In the genomic region with DNA sequence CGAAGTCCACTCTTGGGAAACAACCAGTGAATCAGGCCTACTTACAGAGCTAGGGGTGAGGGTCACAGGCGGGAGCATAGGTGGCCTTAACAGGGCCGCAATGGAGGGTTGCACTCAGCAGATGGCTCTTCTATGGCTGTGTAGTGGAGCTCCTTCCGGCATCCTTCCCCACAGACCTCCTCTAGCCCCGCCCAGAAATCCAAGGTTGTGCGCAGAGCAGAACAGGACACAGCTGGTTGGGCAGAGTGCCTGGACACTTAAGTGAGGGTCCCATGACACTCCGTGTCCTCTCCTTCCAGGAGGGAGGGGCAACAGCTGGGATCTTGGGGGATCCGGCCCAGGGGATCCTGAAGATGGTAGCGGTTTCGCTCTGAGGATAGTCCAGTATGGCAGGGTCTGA, we compare ENCODE assay signal across 12 mouse cellular contexts. TPM values are rescaled to one million over a fixed set of nuclear protein-coding genes. Genes with fewer than 3 reads are reported as not detected.
DNase-seq lines count a peak whose midpoint lies in the region; ATAC-seq lines count a peak whose summit lies in the region.
"Had no signal": no experiment of that assay in that cellular context is flagged by ENCODE, and none has a peak within 500 bp of the region (broad histone marks: within the 10 kb centered on the region; RNA-seq: fewer than 3 reads in every experiment).

A gene (minus strand): TSS at position 164 of the 400 bp plus-strand sequence.

- H3K27ac ChIP-seq in forebrain, embryonic 14.5 days (ENCODE audit: low read depth, low read length), result no peak within 1 kb of the TSS
- H3K27ac ChIP-seq in forebrain, embryonic 11.5 days (ENCODE audit: low read depth, low read length), result no peak within 1 kb of the TSS
- H3K27ac ChIP-seq in midbrain, embryonic 13.5 days, result no peak within 1 kb of the TSS
- no peak within 1 kb of the TSS for H3K27ac ChIP-seq in midbrain, embryonic 10.5 days (replicated peaks)
- H3K27ac ChIP-seq: embryonic facial prominence, embryonic 12.5 days had no signal

- no peak within 1 kb of the TSS for H3K4me2 ChIP-seq in forebrain, embryonic 14.5 days (ENCODE audit: low read length)
- H3K4me2 ChIP-seq in forebrain, embryonic 11.5 days (ENCODE audit: low read depth, low read length, severe bottlenecking), result no peak within 1 kb of the TSS
- H3K4me2 ChIP-seq in midbrain, embryonic 13.5 days (replicated peaks), result no peak within 1 kb of the TSS
- H3K4me2 ChIP-seq: embryonic facial prominence, embryonic 12.5 days; heart, embryonic 11.5 days had no signal

- ATAC-seq in forebrain, embryonic 14.5 days, result no peak
- no peak for ATAC-seq in forebrain, embryonic 11.5 days (replicated peaks; ENCODE audit: low FRiP score)
- ATAC-seq in midbrain, embryonic 13.5 days, result no peak

- no peaks in the 10 kb centered on the region for H3K27me3 ChIP-seq in forebrain, embryonic 14.5 days (replicated peaks; ENCODE audit: control insufficient read depth, insufficient read depth, low read length)
- H3K27me3 ChIP-seq in forebrain, embryonic 11.5 days (ENCODE audit: control insufficient read depth, insufficient read depth, low read length), result no peaks in the 10 kb centered on the region
- no peaks in the 10 kb centered on the region for H3K27me3 ChIP-seq in midbrain, embryonic 13.5 days
- H3K27me3 ChIP-seq in midbrain, embryonic 10.5 days (ENCODE audit: low read depth, poor library complexity, severe bottlenecking), result no peaks in the 10 kb centered on the region
- H3K27me3 ChIP-seq: embryonic facial prominence, embryonic 12.5 days had no signal

- no peaks in the 10 kb centered on the region for H3K9me3 ChIP-seq in forebrain, embryonic 14.5 days (replicated peaks; ENCODE audit: control insufficient read depth, low read length)
- no peaks in the 10 kb centered on the region; the same call in 1 of the 2 replicates for H3K9me3 ChIP-seq in forebrain, embryonic 11.5 days (ENCODE audit: control insufficient read depth, low read length)
- no peaks in the 10 kb centered on the region for H3K9me3 ChIP-seq in midbrain, embryonic 13.5 days
- no peaks in the 10 kb centered on the region; the same call in 1 of the 2 replicates for H3K9me3 ChIP-seq in midbrain, embryonic 10.5 days (replicated peaks)
- H3K9me3 ChIP-seq: embryonic facial prominence, embryonic 12.5 days had no signal

- no peak for DNase-seq in forebrain, embryonic 14.5 days (ENCODE audit: low spot score)
- no peak for DNase-seq in forebrain, embryonic 11.5 days (ENCODE audit: low spot score)
- DNase-seq in midbrain, embryonic 10.5 days (ENCODE audit: low spot score), result no peak
- DNase-seq in left cerebral cortex, adult 8-10 months (ENCODE audit: low spot score in 2 of 2), result no peak
- DNase-seq in thymus, postnatal 10 days (ENCODE audit: low spot score in 2 of 2), result no peak
- DNase-seq in cerebellum, postnatal 25 days, result no peak
- DNase-seq in kidney, postnatal 4 days, result no peak
- DNase-seq: adrenal gland, postnatal 14 days had no signal

- no peak within 1 kb of the TSS for H3K9ac ChIP-seq in forebrain, embryonic 14.5 days (ENCODE audit: low read length)
- no peak within 1 kb of the TSS for H3K9ac ChIP-seq in forebrain, embryonic 11.5 days (ENCODE audit: low read length)
- no peak within 1 kb of the TSS for H3K9ac ChIP-seq in midbrain, embryonic 13.5 days (replicated peaks)
- H3K9ac ChIP-seq: embryonic facial prominence, embryonic 12.5 days had no signal

- no peaks in the 10 kb centered on the region for H3K36me3 ChIP-seq in forebrain, embryonic 14.5 days (ENCODE audit: control insufficient read depth, insufficient read depth, low read length)
- no peaks in the 10 kb centered on the region for H3K36me3 ChIP-seq in forebrain, embryonic 11.5 days (ENCODE audit: control insufficient read depth, insufficient read depth, low read length)
- H3K36me3 ChIP-seq in midbrain, embryonic 13.5 days, result no peaks in the 10 kb centered on the region
- H3K36me3 ChIP-seq in midbrain, embryonic 10.5 days, result no peaks in the 10 kb centered on the region
- H3K36me3 ChIP-seq: embryonic facial prominence, embryonic 12.5 days had no signal

- no peaks in the 10 kb centered on the region for H3K4me1 ChIP-seq in forebrain, embryonic 14.5 days (ENCODE audit: control insufficient read depth, insufficient read depth, low read length)
- 0 out of 2 replicates have a peak, but pooled peaks cover 2% of the 10 kb centered on the region for H3K4me1 ChIP-seq in forebrain, embryonic 11.5 days (replicated peaks; ENCODE audit: control insufficient read depth, insufficient read depth, low read length)
- 0 out of 2 replicates have a peak, but pooled peaks cover 2% of the 10 kb centered on the region for H3K4me1 ChIP-seq in midbrain, embryonic 13.5 days (replicated peaks)
- peaks cover 18% of the 10 kb centered on the region for H3K4me1 ChIP-seq in midbrain, embryonic 10.5 days
- H3K4me1 ChIP-seq: embryonic facial prominence, embryonic 12.5 days had no signal

- H3K4me3 ChIP-seq in forebrain, embryonic 14.5 days (ENCODE audit: low read depth, low read length), result no peak within 1 kb of the TSS
- no peak within 1 kb of the TSS for H3K4me3 ChIP-seq in forebrain, embryonic 11.5 days (ENCODE audit: low read depth, low read length)
- H3K4me3 ChIP-seq in midbrain, embryonic 13.5 days (replicated peaks), result no peak within 1 kb of the TSS
- no peak within 1 kb of the TSS for H3K4me3 ChIP-seq in midbrain, embryonic 10.5 days
- H3K4me3 ChIP-seq: embryonic facial prominence, embryonic 12.5 days had no signal

- 90% methylated on average over 10 of the region's 10 CpGs for WGBS in forebrain, embryonic 14.5 days
- 85% methylated on average over 10 of the region's 10 CpGs for WGBS in forebrain, embryonic 11.5 days
- whole genome bisulfite sequencing in midbrain, embryonic 13.5 days, result 86% methylated on average over 10 of the region's 10 CpGs
- WGBS in midbrain, embryonic 10.5 days, result 87% methylated on average over 10 of the region's 10 CpGs

RNA-seq across cellular contexts. Expression of the gene that starts here (rescaled TPM):
- polyA plus RNA-seq in forebrain, embryonic 14.5 days (2014; fragmentation: Nextera tagmentation; extraction: Ambion mirVana), result 22.0 and 23.7 TPM in 2 replicates
- polyA plus RNA-seq in forebrain, embryonic 11.5 days (2014; fragmentation: Nextera tagmentation; extraction: Ambion mirVana), result 8.4 and 8.9 TPM in 2 replicates
- 19.8 and 19.9 TPM in 2 replicates for polyA plus RNA-seq in midbrain, embryonic 13.5 days (2015; fragmentation: Nextera tagmentation; extraction: Ambion mirVana)
- 7.0 and 7.7 TPM in 2 replicates for polyA plus RNA-seq in midbrain, embryonic 10.5 days (2016; fragmentation: Nextera tagmentation; extraction: Ambion mirVana)
- 10 to 100 TPM; 50.5 to 55.5 (median 52.4) TPM for total RNA-seq in left cerebral cortex, adult 8-10 months (2022)
- total RNA-seq: liver, adult 2 months had no signal
